Comparison of ENCODE assay signal across 8 mouse cellular contexts in genomic region chr2:152397004-152397589, GRCm38 (mm10). TPM values are rescaled to one million over a fixed set of nuclear protein-coding genes. Genes with fewer than 3 reads are reported as not detected.
DNase-seq lines count a peak whose midpoint lies in the region; ATAC-seq and TF ChIP-seq lines count a peak whose summit lies in the region.

No protein-coding gene starts in this region.

- H3K79me2 ChIP-seq in C2C12 (ENCODE audit: control insufficient read depth, insufficient read depth), result peaks cover 6% of the 10 kb centered on the region

- 0 out of 2 replicates have a peak, but pooled peaks have one; percentile 6 for ATAC-seq in heart, embryonic 14.5 days (ENCODE audit: insufficient number of reproducible peaks, insufficient read depth, low FRiP score, low read depth)
- ATAC-seq in liver, embryonic 13.5 days (ENCODE audit: low read depth), result peak; percentile 10
- ATAC-seq in neural tube, embryonic 13.5 days (ENCODE audit: low read depth), result peak; percentile 4; the same call in 1 of the 2 replicates

- TF ChIP-seq CTCF in C2C12 (IDR thresholded peaks at IDR 0.05; ENCODE audit: control insufficient read depth, insufficient read depth, insufficient read length), result no peak
- no peak for TF ChIP-seq CTCF in embryonic fibroblast, embryonic 13.5 days (IDR thresholded peaks at IDR 0.05; ENCODE audit: borderline replicate concordance, insufficient read depth, low read length)
- no peak for TF ChIP-seq CTCF in testis, adult 2 months (IDR thresholded peaks at IDR 0.05; ENCODE audit: control insufficient read depth, insufficient read depth, insufficient replicate concordance, low read depth, low read length)

- H3K9ac ChIP-seq in heart, embryonic 14.5 days (ENCODE audit: low read length), result peak overlapping the region; percentile 99
- H3K9ac ChIP-seq in liver, embryonic 13.5 days, result peak overlapping the region; percentile 87
- peak overlapping the region; percentile 98 for H3K9ac ChIP-seq in neural tube, embryonic 13.5 days

- H3K36me3 ChIP-seq in C2C12 (ENCODE audit: control insufficient read depth, insufficient read depth), result no peaks in the 10 kb centered on the region
- peaks cover 17% of the 10 kb centered on the region for H3K36me3 ChIP-seq in heart, embryonic 14.5 days (ENCODE audit: control insufficient read depth, insufficient read depth, low read length)
- H3K36me3 ChIP-seq in liver, embryonic 13.5 days, result no peaks in the 10 kb centered on the region
- peaks cover 14% of the 10 kb centered on the region for H3K36me3 ChIP-seq in neural tube, embryonic 13.5 days
- no peaks in the 10 kb centered on the region for H3K36me3 ChIP-seq in testis, adult 2 months (ENCODE audit: control insufficient read depth, insufficient read depth, low read length)

- peak overlapping the region; percentile 49 for H3K4me3 ChIP-seq in C2C12 (ENCODE audit: insufficient read depth, poor library complexity, severe bottlenecking)
- peak overlapping the region; percentile 86 for H3K4me3 ChIP-seq in embryonic fibroblast, embryonic 13.5 days (ENCODE audit: insufficient read depth, low read length)
- peak overlapping the region; percentile 95 to 99 for H3K4me3 ChIP-seq in heart, embryonic 14.5 days (ENCODE audit: control insufficient read depth in 1 of 2, insufficient read depth in 1 of 2, low read depth in 1 of 2, low read length in 2 of 2)
- peak overlapping the region; percentile 82 for H3K4me3 ChIP-seq in liver, embryonic 13.5 days (replicated peaks)
- peak overlapping the region; percentile 84 for H3K4me3 ChIP-seq in neural tube, embryonic 13.5 days
- peak overlapping the region; percentile 91 for H3K4me3 ChIP-seq in testis, adult 2 months (ENCODE audit: control insufficient read depth, low read depth, low read length)

- peak overlapping the region; percentile 86 for H3ac ChIP-seq in C2C12 (ENCODE audit: control insufficient read depth, insufficient read length, low read depth)

- no peaks in the 10 kb centered on the region for H3K27me3 ChIP-seq in C2C12 (ENCODE audit: control insufficient read depth, insufficient read depth, insufficient read length)
- H3K27me3 ChIP-seq in heart, embryonic 14.5 days (ENCODE audit: control insufficient read depth, insufficient read depth, low read length), result no peaks in the 10 kb centered on the region
- H3K27me3 ChIP-seq in liver, embryonic 13.5 days, result no peaks in the 10 kb centered on the region
- H3K27me3 ChIP-seq in neural tube, embryonic 13.5 days, result no peaks in the 10 kb centered on the region
- no peaks in the 10 kb centered on the region for H3K27me3 ChIP-seq in testis, adult 2 months (ENCODE audit: control insufficient read depth, insufficient read depth, low read length)

- H3K27ac ChIP-seq in embryonic fibroblast, embryonic 13.5 days (ENCODE audit: insufficient read depth, low read length), result peak overlapping the region; percentile 97
- H3K27ac ChIP-seq in heart, embryonic 14.5 days (replicated peaks in 1 of 2; ENCODE audit: control insufficient read depth in 1 of 2, insufficient read depth in 1 of 2, low read depth in 2 of 2, low read length in 2 of 2), result peak overlapping the region; percentile 99 to 100
- peak overlapping the region; percentile 95 for H3K27ac ChIP-seq in liver, embryonic 13.5 days
- H3K27ac ChIP-seq in neural tube, embryonic 13.5 days (replicated peaks), result peak overlapping the region; percentile 100
- H3K27ac ChIP-seq in testis, adult 2 months (ENCODE audit: control insufficient read depth, insufficient read depth, low read depth, low read length), result peak overlapping the region; percentile 93

- DNase-seq in adrenal gland, postnatal 25 days, result peak; percentile 79
- peak; percentile 92 for DNase-seq in kidney, postnatal 10 days
- DNase-seq in liver, embryonic 13.5 days, result peak; percentile 71

- no peaks in the 10 kb centered on the region for H3K9me3 ChIP-seq in heart, embryonic 14.5 days (ENCODE audit: control insufficient read depth, low read length)
- H3K9me3 ChIP-seq in liver, embryonic 13.5 days (replicated peaks), result no peaks in the 10 kb centered on the region
- no peaks in the 10 kb centered on the region for H3K9me3 ChIP-seq in neural tube, embryonic 13.5 days

- WGBS in heart, embryonic 14.5 days, result under 1% methylated on average over 61 of the region's 77 CpGs
- under 1% methylated on average over 75 of the region's 77 CpGs for WGBS in liver, embryonic 13.5 days (ENCODE audit: insufficient replicate concordance)
- 1% methylated on average over 67 of the region's 77 CpGs for WGBS in neural tube, embryonic 13.5 days

- H3K4me2 ChIP-seq in heart, embryonic 14.5 days (ENCODE audit: low read length), result peak overlapping the region; percentile 97
- H3K4me2 ChIP-seq in liver, embryonic 13.5 days, result peak overlapping the region; percentile 100
- H3K4me2 ChIP-seq in neural tube, embryonic 13.5 days, result peak overlapping the region; percentile 98

- no peaks in the 10 kb centered on the region for H3K4me1 ChIP-seq in embryonic fibroblast, embryonic 13.5 days (ENCODE audit: control insufficient read depth, insufficient read depth, low read length)
- peaks cover 14 to 38% of the 10 kb centered on the region in 2 experiments for H3K4me1 ChIP-seq in heart, embryonic 14.5 days (ENCODE audit: control insufficient read depth in 2 of 2, insufficient read depth in 2 of 2, low read length in 2 of 2)
- peaks cover 61% of the 10 kb centered on the region for H3K4me1 ChIP-seq in liver, embryonic 13.5 days (replicated peaks)
- H3K4me1 ChIP-seq in neural tube, embryonic 13.5 days (replicated peaks), result peaks cover 54% of the 10 kb centered on the region
- H3K4me1 ChIP-seq in testis, adult 2 months (ENCODE audit: control insufficient read depth, insufficient read depth, low read length), result peaks cover 34% of the 10 kb centered on the region

- no peaks in the 10 kb centered on the region for H3K79me3 ChIP-seq in C2C12 (ENCODE audit: low read depth)

- peak; percentile 57 for TF ChIP-seq POLR2A in embryonic fibroblast, embryonic 13.5 days (IDR thresholded peaks at IDR 0.05; ENCODE audit: low read depth, low read length)
- TF ChIP-seq POLR2A in testis, adult 2 months (IDR thresholded peaks at IDR 0.05; ENCODE audit: control insufficient read depth, low read depth, low read length), result no peak; the same call in 1 of the 2 replicates

TF ChIP-seq in C2C12, 6 proteins besides CTCF, POLR2A, EP300 and RAD21 (continues in another document):
- TF ChIP-seq MYOG (IDR thresholded peaks at IDR 0.05; ENCODE audit: control insufficient read depth, extremely low read depth, insufficient read length) (no peak), MAX (IDR thresholded peaks at IDR 0.05) (peak; percentile 66), MYOD1 (IDR thresholded peaks at IDR 0.05; ENCODE audit: control insufficient read depth, insufficient read length, low read depth) (no peak), USF1 (IDR thresholded peaks at IDR 0.05; ENCODE audit: low read depth) (no peak)

RNA-seq across cellular contexts. Expression of gene Sox12, which starts 0.8 kb away (rescaled TPM):
- polyA plus RNA-seq in C2C12 (2012; fragmentation: generic; extraction: Trizol), result 7.2 TPM
- total RNA-seq in adrenal gland, postnatal 25 days (2021), result 17.0 and 22.8 TPM in 2 replicates
- 15.0 and 20.3 TPM in 2 replicates for polyA plus RNA-seq in embryonic fibroblast, embryonic 13.5 days (2011; ENCODE audit: insufficient read length, low read depth, missing spikeins)
- 13.1 and 15.0 TPM in 2 replicates for polyA plus RNA-seq in heart, embryonic 14.5 days (2014; fragmentation: Nextera tagmentation; extraction: Ambion mirVana)
- 1.6 TPM in 2 replicates for polyA plus RNA-seq in liver, embryonic 13.5 days (2015; fragmentation: Nextera tagmentation; extraction: Ambion mirVana)
- 14.9 and 15.3 TPM in 2 replicates for polyA plus RNA-seq in neural tube, embryonic 13.5 days (2015; fragmentation: Nextera tagmentation; extraction: Ambion mirVana)
- 5.9 and 6.2 TPM in 2 replicates for polyA plus RNA-seq in testis, adult 2 months (2012; rRNA removed)

RNA-seq across cellular contexts. Expression of gene Zcchc3, which starts 17.7 kb away (rescaled TPM):
- not detected for polyA plus RNA-seq in C2C12 (2012; fragmentation: generic; extraction: Trizol)
- 7.6 and 8.3 TPM in 2 replicates for total RNA-seq in adrenal gland, postnatal 25 days (2021)
- 9.7 and 17.6 TPM in 2 replicates for polyA plus RNA-seq in embryonic fibroblast, embryonic 13.5 days (2011; ENCODE audit: insufficient read length, low read depth, missing spikeins)
- 35.7 and 36.1 TPM in 2 replicates for polyA plus RNA-seq in heart, embryonic 14.5 days (2014; fragmentation: Nextera tagmentation; extraction: Ambion mirVana)
- 14.0 and 16.2 TPM in 2 replicates for polyA plus RNA-seq in liver, embryonic 13.5 days (2015; fragmentation: Nextera tagmentation; extraction: Ambion mirVana)
- 21.5 and 24.5 TPM in 2 replicates for polyA plus RNA-seq in neural tube, embryonic 13.5 days (2015; fragmentation: Nextera tagmentation; extraction: Ambion mirVana)
- polyA plus RNA-seq in testis, adult 2 months (2012; rRNA removed), result 2.5 and 2.8 TPM in 2 replicates

RNA-seq across cellular contexts. Expression of gene 6820408C15Rik, which starts 18.3 kb away (rescaled TPM):
- 0.09 TPM for polyA plus RNA-seq in C2C12 (2012; fragmentation: generic; extraction: Trizol)
- total RNA-seq in adrenal gland, postnatal 25 days (2021), result not detected in 2 replicates
- polyA plus RNA-seq in embryonic fibroblast, embryonic 13.5 days (2011; ENCODE audit: insufficient read length, low read depth, missing spikeins), result 0.30 TPM in 1 of 2 replicates, not detected in the other
- polyA plus RNA-seq in heart, embryonic 14.5 days (2014; fragmentation: Nextera tagmentation; extraction: Ambion mirVana), result 1.8 and 2.3 TPM in 2 replicates
- 0.21 and 0.27 TPM in 2 replicates for polyA plus RNA-seq in liver, embryonic 13.5 days (2015; fragmentation: Nextera tagmentation; extraction: Ambion mirVana)
- polyA plus RNA-seq in neural tube, embryonic 13.5 days (2015; fragmentation: Nextera tagmentation; extraction: Ambion mirVana), result 0.67 and 0.83 TPM in 2 replicates
- polyA plus RNA-seq in testis, adult 2 months (2012; rRNA removed), result 54.7 and 73.0 TPM in 2 replicates

RNA-seq across cellular contexts. Expression of gene Nrsn2, which starts 20.7 kb away (rescaled TPM):
- polyA plus RNA-seq in C2C12 (2012; fragmentation: generic; extraction: Trizol), result not detected
- 2.1 and 3.2 TPM in 2 replicates for total RNA-seq in adrenal gland, postnatal 25 days (2021)
- not detected in 2 replicates for polyA plus RNA-seq in embryonic fibroblast, embryonic 13.5 days (2011; ENCODE audit: insufficient read length, low read depth, missing spikeins)
- polyA plus RNA-seq in heart, embryonic 14.5 days (2014; fragmentation: Nextera tagmentation; extraction: Ambion mirVana), result 2.2 and 3.8 TPM in 2 replicates
- polyA plus RNA-seq in liver, embryonic 13.5 days (2015; fragmentation: Nextera tagmentation; extraction: Ambion mirVana), result 0.07 TPM in 1 of 2 replicates, not detected in the other
- 30.7 and 32.0 TPM in 2 replicates for polyA plus RNA-seq in neural tube, embryonic 13.5 days (2015; fragmentation: Nextera tagmentation; extraction: Ambion mirVana)
- 0.85 and 0.97 TPM in 2 replicates for polyA plus RNA-seq in testis, adult 2 months (2012; rRNA removed)

RNA-seq across cellular contexts. Expression of gene Trib3, which starts 53.3 kb away (rescaled TPM):
- 27.6 TPM for polyA plus RNA-seq in C2C12 (2012; fragmentation: generic; extraction: Trizol)
- total RNA-seq in adrenal gland, postnatal 25 days (2021), result 10.6 and 19.7 TPM in 2 replicates
- 49.1 and 85.1 TPM in 2 replicates for polyA plus RNA-seq in embryonic fibroblast, embryonic 13.5 days (2011; ENCODE audit: insufficient read length, low read depth, missing spikeins)
- 1.8 and 1.9 TPM in 2 replicates for polyA plus RNA-seq in heart, embryonic 14.5 days (2014; fragmentation: Nextera tagmentation; extraction: Ambion mirVana)
- 2.7 and 3.3 TPM in 2 replicates for polyA plus RNA-seq in liver, embryonic 13.5 days (2015; fragmentation: Nextera tagmentation; extraction: Ambion mirVana)
- 1.1 and 2.1 TPM in 2 replicates for polyA plus RNA-seq in neural tube, embryonic 13.5 days (2015; fragmentation: Nextera tagmentation; extraction: Ambion mirVana)
- polyA plus RNA-seq in testis, adult 2 months (2012; rRNA removed), result 0.16 and 0.26 TPM in 2 replicates

Comparison
In these comparisons a context has a peak if more than half of its experiments do, and no peak if none do; other contexts are left out.
1. Peak in every context shown above with its lines: DNase-seq, ATAC-seq, H3K4me3 ChIP-seq and H3K27ac ChIP-seq.
2. RNA of gene 6820408C15Rik, which starts 18.3 kb away (polyA plus RNA-seq): 54.7 to 73.0 TPM in testis, adult 2 months; 1.8 to 2.3 TPM in heart, embryonic 14.5 days, 0.67 to 0.83 TPM in neural tube, embryonic 13.5 days, 0.30 TPM in embryonic fibroblast, embryonic 13.5 days, 0.21 to 0.27 TPM in liver, embryonic 13.5 days and 0.09 TPM in C2C12 (single experiment); every median in the first group is over 10 times any median in the second.